Mouse (Mus musculus) kidney, embryonic 14.5 days (tissue): ENCODE measurements around the gene Rere. TPM values are rescaled to one million over a fixed set of nuclear protein-coding genes. Genes with fewer than 3 reads are reported as not detected.

Experiments
- ATAC-seq: fragments of 200-750 bp; cut with Nextera tagmentation; 2 replicates; pipeline ENCODE4 v1.8.0; 2017; ENCODE audit warnings: moderate number of reproducible peaks, mild to moderate bottlenecking, moderate TSS enrichment, moderate library complexity; ENCODE audit not compliant: low FRiP score, low TSS enrichment
- H3K27ac ChIP-seq: fragments of 300-500 bp; sonication (generic); 2 replicates; pipeline ENCODE4 v1.5.1; 2014; ENCODE audit warnings: low read depth, mild to moderate bottlenecking, low read length, moderate library complexity, mixed read lengths
- H3K27me3 ChIP-seq: fragments of 300-500 bp; sonication (generic); 2 replicates; pipeline ENCODE4 v1.6.1; 2014; ENCODE audit warnings: mild to moderate bottlenecking, low read length; ENCODE audit not compliant: control insufficient read depth, insufficient read depth
- H3K36me3 ChIP-seq: fragments of 300-500 bp; sonication (generic); 2 replicates; pipeline ENCODE4 v1.6.1; 2014; ENCODE audit warnings: low read length, mixed read lengths; ENCODE audit not compliant: control insufficient read depth, insufficient read depth
- H3K4me1 ChIP-seq: fragments of 300-500 bp; sonication (generic); 2 replicates; pipeline ENCODE4 v1.6.1; 2014; ENCODE audit warnings: low read length, mixed read lengths; ENCODE audit not compliant: control insufficient read depth, insufficient read depth
- H3K4me2 ChIP-seq: fragments of 300-500 bp; sonication (generic); replicated peaks from 2 replicates; pipeline ENCODE4 v1.6.1; 2014; ENCODE audit warnings: low read depth, mild to moderate bottlenecking, low read length
- H3K4me3 ChIP-seq: fragments of 300-500 bp; sonication (generic); 2 replicates; pipeline ENCODE4 v1.5.1; 2014; ENCODE audit warnings: mild to moderate bottlenecking, low read length
- H3K9ac ChIP-seq: fragments of 300-500 bp; sonication (generic); 2 replicates; pipeline ENCODE4 v1.6.1; 2014; ENCODE audit warnings: low read depth, mild to moderate bottlenecking, low read length, moderate library complexity
- H3K9me3 ChIP-seq: fragments of 300-500 bp; sonication (generic); 2 replicates; pipeline ENCODE4 v1.6.1; 2016; ENCODE audit warnings: low read length; ENCODE audit not compliant: control insufficient read depth
- WGBS: fragments of 180-500 bp; shearing (Covaris S2); extraction: QIAGEN DNeasy Blood & Tissue Kit; methylation state at CpG from one replicate; pipeline ENCODE4 v1.1.7; 2014; 5-methylcytosine and 5-hydroxymethylcytosine counted together
- polyA plus RNA-seq: library from polyadenylated mRNA; unstranded; fragments of >200 nt; fragmentation: Nextera tagmentation; extraction: Ambion mirVana; gene quantifications from 2 replicates; pipeline ENCODE4 v1.2.1, GENCODE M21; 2014

Rere gene
- polyA plus RNA-seq, 1 experiment from 2014 or later = 49.9 TPM

GRCm38 (mm10) chr4:150353376-150353900 lies 72.0 kb downstream of the Rere start:
- Histone ChIP-seq H3K36me3 (no peaks in the 10 kb centered on the region), H3K9ac (no peak overlapping the region), H3K4me1 (peaks cover 16% of the 10 kb centered on the region), H3K4me3 (no peak overlapping the region), H3K27ac (no peak overlapping the region), H3K9me3 (no peaks in the 10 kb centered on the region), H3K4me2 (no peak overlapping the region), H3K27me3 (no peaks in the 10 kb centered on the region)
- WGBS = 85% methylated on average over 7 of the region's 7 CpGs
- no peak for ATAC-seq

DNA sequence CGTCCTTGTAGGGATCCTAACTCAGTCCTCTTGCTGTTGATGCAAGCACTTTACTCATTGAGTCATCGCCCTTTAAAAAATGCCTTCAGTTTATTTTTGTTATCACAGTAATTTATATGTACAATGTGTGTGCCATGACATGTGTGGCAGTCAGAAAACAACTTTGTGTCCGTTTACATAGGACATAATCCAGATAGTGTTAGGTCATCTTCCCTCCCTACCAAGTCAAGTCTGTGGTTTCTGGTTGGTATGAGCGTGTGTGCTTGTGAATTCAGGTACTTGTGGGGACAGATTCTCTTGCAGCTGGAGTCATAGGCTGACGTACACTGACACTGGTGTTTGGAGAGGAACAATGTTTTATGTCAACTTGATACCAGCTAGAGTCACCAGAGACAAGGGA lies 74.4 kb downstream of the Rere start:
- no peak overlapping the region for H3K9ac ChIP-seq
- H3K4me3 ChIP-seq = no peak overlapping the region
- H3K9me3 ChIP-seq = no peaks in the 10 kb centered on the region
- no peak overlapping the region for H3K27ac ChIP-seq
- no peaks in the 10 kb centered on the region for H3K27me3 ChIP-seq
- WGBS = 77% methylated on average over 5 of the region's 5 CpGs
- ATAC-seq = no peak
- H3K4me2 ChIP-seq = no peak overlapping the region
- H3K4me1 ChIP-seq = peaks cover 3% of the 10 kb centered on the region; the same call in 1 of the 2 replicates
- no peaks in the 10 kb centered on the region for H3K36me3 ChIP-seq

- Histone ChIP-seq H3K27me3 (no peaks in the 10 kb centered on the region), H3K27ac (peak overlapping the region; percentile 33; the same call in 1 of the 2 replicates), H3K9ac (no peak overlapping the region), H3K36me3 (no peaks in the 10 kb centered on the region), H3K4me3 (no peak overlapping the region), H3K4me2 (no peak overlapping the region), H3K9me3 (no peaks in the 10 kb centered on the region), H3K4me1 (peaks cover 19% of the 10 kb centered on the region; the same call in 1 of the 2 replicates)
- no peak for ATAC-seq
- WGBS = 18% methylated on average over 8 of the region's 8 CpGs
These were observed 80.7 kb downstream of the Rere start for GRCm38 (mm10) chr4:150361986-150362691.

DNA sequence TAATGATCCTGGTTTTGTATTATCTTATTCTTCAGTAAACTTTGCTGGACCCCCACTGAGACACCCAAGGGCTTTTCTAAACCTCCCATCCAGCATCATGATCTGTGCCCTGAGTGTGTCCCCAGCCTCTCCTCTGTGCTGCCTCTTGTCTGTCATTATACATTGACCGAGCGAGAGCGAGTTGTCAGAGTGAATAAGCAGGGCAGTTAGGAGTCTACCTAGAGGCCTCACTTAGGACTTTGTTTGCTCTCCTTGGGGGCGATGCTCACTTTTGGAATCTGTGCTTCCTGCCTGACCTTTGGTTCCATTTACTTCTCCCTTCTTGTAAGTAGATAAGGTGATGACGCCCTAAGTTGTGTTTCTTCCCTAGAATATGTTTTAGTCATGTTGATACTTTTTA lies 81.4 kb downstream of the Rere start:
- Histone ChIP-seq H3K36me3 (no peaks in the 10 kb centered on the region), H3K27me3 (no peaks in the 10 kb centered on the region), H3K4me3 (no peak overlapping the region), H3K4me1 (peaks cover 19% of the 10 kb centered on the region; the same call in 1 of the 2 replicates), H3K27ac (no peak overlapping the region), H3K9ac (no peak overlapping the region), H3K9me3 (no peaks in the 10 kb centered on the region), H3K4me2 (no peak overlapping the region)
- 46% methylated on average over 5 of the region's 5 CpGs for WGBS
- no peak for ATAC-seq

GRCm38 (mm10) chr4:150364786-150365185 lies 83.3 kb downstream of the Rere start:
- no peak for ATAC-seq
- H3K27me3 ChIP-seq = no peaks in the 10 kb centered on the region
- H3K9me3 ChIP-seq = no peaks in the 10 kb centered on the region
- H3K4me3 ChIP-seq = no peak overlapping the region
- 84% methylated on average over 2 of the region's 2 CpGs for WGBS
- H3K36me3 ChIP-seq = no peaks in the 10 kb centered on the region
- 0 out of 2 replicates have a peak overlapping the region, but pooled peaks have one; percentile 12 for H3K9ac ChIP-seq
- H3K4me1 ChIP-seq = peaks cover 29% of the 10 kb centered on the region
- no peak overlapping the region for H3K27ac ChIP-seq
- no peak overlapping the region for H3K4me2 ChIP-seq

GRCm38 (mm10) chr4:150366510-150367208 lies 85.2 kb downstream of the Rere start:
- Histone ChIP-seq H3K27ac (no peak overlapping the region), H3K9ac (no peak overlapping the region), H3K4me2 (no peak overlapping the region), H3K27me3 (no peaks in the 10 kb centered on the region), H3K4me1 (peaks cover 44% of the 10 kb centered on the region), H3K36me3 (no peaks in the 10 kb centered on the region), H3K4me3 (no peak overlapping the region), H3K9me3 (no peaks in the 10 kb centered on the region)
- WGBS = 67% methylated on average over 6 of the region's 6 CpGs
- no peak for ATAC-seq

GRCm38 (mm10) chr4:150371580-150372380 lies 90.3 kb downstream of the Rere start:
- peak overlapping the region; percentile 92 for H3K4me2 ChIP-seq
- no peaks in the 10 kb centered on the region for H3K9me3 ChIP-seq
- under 1% methylated on average over 47 of the region's 58 CpGs for WGBS
- H3K27me3 ChIP-seq = no peaks in the 10 kb centered on the region
- H3K27ac ChIP-seq = peak overlapping the region; percentile 90
- no peaks in the 10 kb centered on the region for H3K36me3 ChIP-seq
- H3K4me1 ChIP-seq = peaks cover 63% of the 10 kb centered on the region
- peak overlapping the region; percentile 86 for H3K9ac ChIP-seq
- H3K4me3 ChIP-seq = peak overlapping the region; percentile 57
- peak; percentile 88 for ATAC-seq

DNA sequence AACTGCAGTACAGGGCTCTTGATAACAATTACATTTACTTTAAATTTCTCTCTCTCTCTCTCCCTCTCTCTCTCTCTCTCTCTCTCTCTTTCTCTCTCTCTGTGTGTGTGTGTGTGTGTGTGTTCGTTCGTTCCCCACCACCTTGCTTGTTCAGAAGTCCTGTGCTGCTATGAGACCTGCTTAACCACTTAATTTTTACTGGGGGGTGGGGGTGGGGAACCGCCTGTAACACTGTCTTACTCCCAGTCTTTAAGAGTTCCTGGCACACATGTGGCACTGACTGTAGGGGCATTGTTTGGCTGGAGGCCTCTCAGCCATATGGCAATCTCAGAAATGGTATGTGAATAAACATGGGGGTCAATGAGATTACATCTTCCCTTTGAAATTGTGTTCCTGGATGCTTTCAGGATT lies 91.2 kb downstream of the Rere start:
- Histone ChIP-seq H3K4me2 (peak overlapping the region; percentile 92), H3K9me3 (no peaks in the 10 kb centered on the region), H3K27me3 (no peaks in the 10 kb centered on the region), H3K27ac (peak overlapping the region; percentile 90), H3K9ac (peak overlapping the region; percentile 86; the same call in 1 of the 2 replicates), H3K4me1 (peaks cover 62% of the 10 kb centered on the region), H3K4me3 (peak overlapping the region; percentile 57), H3K36me3 (no peaks in the 10 kb centered on the region)
- 4% methylated on average over 3 of the region's 3 CpGs for WGBS
- ATAC-seq = 0 out of 2 replicates have a peak, but pooled peaks have one; percentile 28
